Mouse (Mus musculus): Measurements from ENCODE around the gene Spdye4a. TPM values are rescaled to one million over a fixed set of nuclear protein-coding genes. Genes with fewer than 3 reads are reported as not detected.
"Not testable (repeated sequence)": the region's sequence is repeated elsewhere in the genome, so short reads cannot be mapped to it uniquely, and the experiment has no call there.

Gene Spdye4a
- polyA plus RNA-seq, 1 experiment from 2014 or later, result not detected

- 73% methylated on average over 8 of the region's 8 CpGs for WGBS
- H3K4me2 ChIP-seq (ENCODE audit: low read length); H3K9me3 ChIP-seq (ENCODE audit: control insufficient read depth, low read length); H3K9ac ChIP-seq (replicated peaks; ENCODE audit: low read depth, low read length); H3K27ac ChIP-seq (ENCODE audit: low read length); H3K36me3 ChIP-seq (ENCODE audit: control insufficient read depth, insufficient read depth); H3K4me3 ChIP-seq (replicated peaks; ENCODE audit: low read length); H3K4me1 ChIP-seq (replicated peaks; ENCODE audit: control insufficient read depth, insufficient read depth, low read length); H3K27me3 ChIP-seq (replicated peaks; ENCODE audit: control insufficient read depth, insufficient read depth, low read length); ATAC-seq: not testable (repeated sequence)
Measured at GRCm38 (mm10) chr5:143194747-143195146, 31.9 kb downstream of the Spdye4a start.

GRCm38 (mm10) chr5:143192806-143193205 lies 33.9 kb downstream of the Spdye4a start:
- Histone ChIP-seq H3K27ac (ENCODE audit: low read length) (no peak overlapping the region), H3K4me3 (replicated peaks; ENCODE audit: low read length) (no peak overlapping the region), H3K36me3 (ENCODE audit: control insufficient read depth, insufficient read depth) (no peaks in the 10 kb centered on the region), H3K4me2 (ENCODE audit: low read length) (no peak overlapping the region), H3K27me3 (replicated peaks; ENCODE audit: control insufficient read depth, insufficient read depth, low read length) (no peaks in the 10 kb centered on the region), H3K4me1 (replicated peaks; ENCODE audit: control insufficient read depth, insufficient read depth, low read length) (no peaks in the 10 kb centered on the region), H3K9me3 (ENCODE audit: control insufficient read depth, low read length) (no peaks in the 10 kb centered on the region), H3K9ac (replicated peaks; ENCODE audit: low read depth, low read length) (no peak overlapping the region)
- 89% methylated on average over 8 of the region's 8 CpGs for WGBS
- no peak for ATAC-seq

GRCm38 (mm10) chr5:143188014-143188413 lies 38.7 kb downstream of the Spdye4a start:
- H3K36me3 ChIP-seq (ENCODE audit: control insufficient read depth, insufficient read depth); H3K4me2 ChIP-seq (ENCODE audit: low read length); H3K27me3 ChIP-seq (replicated peaks; ENCODE audit: control insufficient read depth, insufficient read depth, low read length); ATAC-seq; H3K9me3 ChIP-seq (ENCODE audit: control insufficient read depth, low read length); H3K4me3 ChIP-seq (replicated peaks; ENCODE audit: low read length); H3K4me1 ChIP-seq (replicated peaks; ENCODE audit: control insufficient read depth, insufficient read depth, low read length); H3K9ac ChIP-seq (replicated peaks; ENCODE audit: low read depth, low read length); H3K27ac ChIP-seq (ENCODE audit: low read length): not testable (repeated sequence)
- WGBS, result no CpG with 5 or more reads among the region's 1 CpGs

GRCm38 (mm10) chr5:143180255-143181076 lies 46.2 kb downstream of the Spdye4a start, which contains the start of the genes Rbak and Spdye4b:
TSS of gene Rbak (minus strand) at chr5:143180775.
TSS of gene Spdye4b (plus strand) at chr5:143181017.
- Histone ChIP-seq H3K27me3 (replicated peaks; ENCODE audit: control insufficient read depth, insufficient read depth, low read length) (no peaks in the 10 kb centered on the region), H3K4me3 (replicated peaks; ENCODE audit: low read length) (peak within 1 kb of the TSS; percentile 63), H3K9ac (replicated peaks; ENCODE audit: low read depth, low read length) (peak within 1 kb of the TSS; percentile 95), H3K9me3 (ENCODE audit: control insufficient read depth, low read length) (no peaks in the 10 kb centered on the region), H3K36me3 (ENCODE audit: control insufficient read depth, insufficient read depth) (peaks cover 27% of the 10 kb centered on the region), H3K4me2 (ENCODE audit: low read length) (peak within 1 kb of the TSS; percentile 91), H3K27ac (ENCODE audit: low read length) (peak within 1 kb of the TSS; percentile 85), H3K4me1 (replicated peaks; ENCODE audit: control insufficient read depth, insufficient read depth, low read length) (peaks cover 14% of the 10 kb centered on the region)
- ATAC-seq, result peak; percentile 99
- under 1% methylated on average over 58 of the region's 58 CpGs for WGBS

- Histone ChIP-seq H3K27me3 (replicated peaks; ENCODE audit: control insufficient read depth, insufficient read depth, low read length) (no peaks in the 10 kb centered on the region), H3K4me2 (ENCODE audit: low read length) (no peak overlapping the region; the same call in 1 of the 2 replicates), H3K4me1 (replicated peaks; ENCODE audit: control insufficient read depth, insufficient read depth, low read length) (peaks cover 14% of the 10 kb centered on the region), H3K36me3 (ENCODE audit: control insufficient read depth, insufficient read depth) (peaks cover 37% of the 10 kb centered on the region), H3K4me3 (replicated peaks; ENCODE audit: low read length) (no peak overlapping the region), H3K9me3 (ENCODE audit: control insufficient read depth, low read length) (no peaks in the 10 kb centered on the region), H3K9ac (replicated peaks; ENCODE audit: low read depth, low read length) (no peak overlapping the region), H3K27ac (ENCODE audit: low read length) (no peak overlapping the region)
- 33% methylated on average over 6 of the region's 6 CpGs for WGBS
- ATAC-seq, result no peak
Measured at GRCm38 (mm10) chr5:143179179-143179578, 47.5 kb downstream of the Spdye4a start.

- no peak overlapping the region for H3K9ac ChIP-seq (replicated peaks; ENCODE audit: low read depth, low read length)
- H3K4me1 ChIP-seq (replicated peaks; ENCODE audit: control insufficient read depth, insufficient read depth, low read length), result peaks cover 14% of the 10 kb centered on the region
- no peaks in the 10 kb centered on the region for H3K9me3 ChIP-seq (ENCODE audit: control insufficient read depth, low read length)
- ATAC-seq, result no peak
- H3K27me3 ChIP-seq (replicated peaks; ENCODE audit: control insufficient read depth, insufficient read depth, low read length), result no peaks in the 10 kb centered on the region
- WGBS, result 95% methylated on average over 3 of the region's 3 CpGs
- H3K4me2 ChIP-seq (ENCODE audit: low read length), result no peak overlapping the region
- no peak overlapping the region for H3K27ac ChIP-seq (ENCODE audit: low read length)
- peaks cover 52% of the 10 kb centered on the region for H3K36me3 ChIP-seq (ENCODE audit: control insufficient read depth, insufficient read depth)
- H3K4me3 ChIP-seq (replicated peaks; ENCODE audit: low read length), result no peak overlapping the region
Measured at GRCm38 (mm10) chr5:143177541-143178200, 49.0 kb downstream of the Spdye4a start.

GRCm38 (mm10) chr5:143175970-143176369 lies 50.7 kb downstream of the Spdye4a start:
- Histone ChIP-seq H3K4me3 (replicated peaks; ENCODE audit: low read length) (no peak overlapping the region), H3K27ac (ENCODE audit: low read length) (no peak overlapping the region), H3K9me3 (ENCODE audit: control insufficient read depth, low read length) (no peaks in the 10 kb centered on the region), H3K4me2 (ENCODE audit: low read length) (no peak overlapping the region), H3K9ac (replicated peaks; ENCODE audit: low read depth, low read length) (no peak overlapping the region), H3K27me3 (replicated peaks; ENCODE audit: control insufficient read depth, insufficient read depth, low read length) (no peaks in the 10 kb centered on the region), H3K36me3 (ENCODE audit: control insufficient read depth, insufficient read depth) (peaks cover 68% of the 10 kb centered on the region), H3K4me1 (replicated peaks; ENCODE audit: control insufficient read depth, insufficient read depth, low read length) (peaks cover 14% of the 10 kb centered on the region)
- no peak for ATAC-seq
- WGBS, result 99% methylated on average over 4 of the region's 4 CpGs

Other genes with a start within 250 kb of the Spdye4a start
- 36.5 and 43.0 TPM in 2 replicates for gene Rnf216, start 113.9 kb downstream of the Spdye4a start, polyA plus RNA-seq (2015; fragmentation: Nextera tagmentation; extraction: Ambion mirVana)
- gene Olfr718-ps1, start 79.3 kb downstream of the Spdye4a start, polyA plus RNA-seq (2015; fragmentation: Nextera tagmentation; extraction: Ambion mirVana), result 0.06 TPM in 1 of 2 replicates, not detected in the other
- 14.1 and 17.9 TPM in 2 replicates for gene Rbak, start 46.1 kb downstream of the Spdye4a start, polyA plus RNA-seq (2015; fragmentation: Nextera tagmentation; extraction: Ambion mirVana)
- gene Spdye4b, start 45.9 kb downstream of the Spdye4a start, polyA plus RNA-seq (2015; fragmentation: Nextera tagmentation; extraction: Ambion mirVana), result not detected in 2 replicates
- 30.0 and 31.5 TPM in 2 replicates for gene Zfp12, start 8.3 kb upstream of the Spdye4a start, polyA plus RNA-seq (2015; fragmentation: Nextera tagmentation; extraction: Ambion mirVana)
- 8.9 and 9.5 TPM in 2 replicates for gene Zfp316, start 43.1 kb upstream of the Spdye4a start, polyA plus RNA-seq (2015; fragmentation: Nextera tagmentation; extraction: Ambion mirVana)
- gene Zfp853, start 66.7 kb upstream of the Spdye4a start, polyA plus RNA-seq (2015; fragmentation: Nextera tagmentation; extraction: Ambion mirVana), result 0.13 TPM in 1 of 2 replicates, not detected in the other
- gene E130309D02Rik, start 88.5 kb upstream of the Spdye4a start, polyA plus RNA-seq (2015; fragmentation: Nextera tagmentation; extraction: Ambion mirVana), result 45.4 and 49.5 TPM in 2 replicates
- 77.9 and 78.6 TPM in 2 replicates for gene Zdhhc4, start 102.4 kb upstream of the Spdye4a start, polyA plus RNA-seq (2015; fragmentation: Nextera tagmentation; extraction: Ambion mirVana)
- gene Grid2ip, start 130.4 kb upstream of the Spdye4a start, polyA plus RNA-seq (2015; fragmentation: Nextera tagmentation; extraction: Ambion mirVana), result 0.36 and 1.0 TPM in 2 replicates
- 124 and 142 TPM in 2 replicates for gene Kdelr2, start 176.9 kb upstream of the Spdye4a start, polyA plus RNA-seq (2015; fragmentation: Nextera tagmentation; extraction: Ambion mirVana)
- gene Daglb, start 237.7 kb upstream of the Spdye4a start, polyA plus RNA-seq (2015; fragmentation: Nextera tagmentation; extraction: Ambion mirVana), result 16.6 and 17.7 TPM in 2 replicates

Data from forebrain, embryonic 16.5 days (tissue).